Mouse (Mus musculus) Muller cell, postnatal 12 days (primary cell): ENCODE measurements at regions not wholly inside any gene's neighbourhood (a gene's known extent, or its start where the extent isn't known, plus 50 kb on each side); places are given as distances from the start of the nearest gene placed in this dataset.

ENCODE experiments used
- DNase-seq: peaks from one replicate; pipeline ENCODE4 v3.0.0-alpha.2; 2015; ENCODE audit errors: inconsistent ontology term

DNA sequence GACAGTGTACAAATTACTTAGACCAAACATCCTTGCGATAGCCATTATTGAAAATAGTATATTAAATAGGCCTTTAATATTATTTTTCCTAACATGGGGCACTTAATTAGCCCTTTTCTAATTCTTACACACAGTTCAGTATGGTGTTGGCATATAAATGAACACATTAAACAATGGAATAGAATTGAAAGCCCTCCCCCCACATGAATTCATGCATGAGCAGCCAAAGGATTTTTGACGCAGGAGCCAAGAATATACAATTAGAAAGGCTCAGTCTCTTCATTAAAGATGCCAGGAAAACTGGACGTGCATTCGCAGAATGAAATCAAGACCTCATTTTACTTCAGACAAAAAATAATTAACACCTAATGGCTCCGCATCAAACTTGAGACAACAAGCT, 172.9 kb upstream of the Phactr1 start:
- peak; percentile 45 for DNase-seq

DNA sequence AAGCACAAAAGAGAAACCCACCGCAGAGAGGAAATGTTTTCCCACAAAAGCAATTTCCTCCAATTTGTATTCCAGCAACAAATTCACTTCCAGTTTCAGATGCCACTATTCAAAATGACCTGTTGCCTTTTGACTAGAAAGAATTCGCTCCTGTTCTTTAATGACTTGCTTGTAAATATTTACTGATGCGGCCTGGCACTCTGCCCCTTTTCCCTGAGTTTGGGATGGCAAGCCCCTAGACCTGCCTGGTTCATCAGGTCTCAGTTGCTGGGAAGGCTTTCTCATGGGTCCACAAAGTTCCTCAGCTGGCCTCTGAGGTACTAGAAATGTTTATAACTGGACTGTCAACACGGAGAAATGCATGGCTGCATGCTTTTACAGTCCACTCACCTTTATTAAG, 161.7 kb upstream of the Phactr1 start:
- DNase-seq = no peak

DNA sequence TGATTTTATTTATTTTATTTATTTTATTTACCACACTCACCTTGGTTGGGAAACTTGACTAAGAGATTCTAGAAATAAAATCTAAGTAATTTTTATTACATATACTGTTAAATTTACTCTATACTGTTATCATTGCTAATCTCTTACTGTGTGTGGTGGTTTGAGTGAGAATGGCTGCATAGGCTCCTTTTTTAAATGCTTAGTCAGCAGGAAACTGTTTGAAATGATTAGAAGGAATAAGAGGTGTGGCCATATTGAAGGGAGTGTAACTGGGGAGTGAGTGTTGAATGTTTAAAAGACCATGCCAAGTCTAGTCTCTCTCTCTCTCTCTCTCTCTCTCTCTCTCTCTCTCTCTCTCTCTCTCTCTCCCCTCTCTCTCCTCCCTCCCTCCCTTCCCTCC, 157.9 kb upstream of the Phactr1 start:
- no peak for DNase-seq

DNA sequence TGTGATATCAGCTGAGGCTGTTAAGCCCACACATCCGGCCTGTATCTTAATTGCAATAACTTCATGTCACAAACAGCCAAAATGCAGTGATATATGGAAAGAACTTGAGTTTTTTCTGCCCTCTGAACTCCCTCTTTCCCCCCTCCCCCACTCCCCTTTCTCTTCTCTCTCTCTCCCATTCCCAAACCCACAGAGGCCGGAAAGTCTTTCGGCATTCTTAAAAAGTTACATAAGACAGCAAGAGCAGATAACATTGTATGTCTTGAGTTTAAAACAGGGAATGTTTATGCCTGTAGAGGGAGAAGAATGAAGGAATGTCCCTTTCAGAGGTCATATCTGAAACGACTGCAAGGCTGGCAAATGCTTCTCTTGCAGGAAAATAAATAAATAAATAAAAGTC, 154.3 kb upstream of the Phactr1 start:
- no peak for DNase-seq

DNA sequence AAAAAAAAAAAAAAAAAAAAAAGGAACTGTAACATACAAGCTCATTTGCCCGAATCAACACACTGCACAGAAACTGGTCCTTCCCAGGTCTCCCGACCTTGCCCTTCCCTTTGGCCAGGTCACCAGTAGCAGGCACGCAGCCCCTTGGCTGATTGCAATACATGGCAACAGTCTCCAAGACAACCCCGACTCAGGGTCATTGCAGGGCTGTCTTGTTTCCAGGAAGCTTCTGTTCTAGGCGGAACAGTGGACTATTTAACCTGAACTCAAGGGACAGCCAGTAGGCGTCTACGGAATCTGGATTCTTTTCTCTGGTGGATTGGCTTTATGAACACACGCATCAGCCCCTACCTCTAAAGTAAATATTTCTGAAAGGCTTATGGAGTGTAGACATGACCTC, 153.5 kb upstream of the Phactr1 start:
- DNase-seq = peak; percentile 7

DNA sequence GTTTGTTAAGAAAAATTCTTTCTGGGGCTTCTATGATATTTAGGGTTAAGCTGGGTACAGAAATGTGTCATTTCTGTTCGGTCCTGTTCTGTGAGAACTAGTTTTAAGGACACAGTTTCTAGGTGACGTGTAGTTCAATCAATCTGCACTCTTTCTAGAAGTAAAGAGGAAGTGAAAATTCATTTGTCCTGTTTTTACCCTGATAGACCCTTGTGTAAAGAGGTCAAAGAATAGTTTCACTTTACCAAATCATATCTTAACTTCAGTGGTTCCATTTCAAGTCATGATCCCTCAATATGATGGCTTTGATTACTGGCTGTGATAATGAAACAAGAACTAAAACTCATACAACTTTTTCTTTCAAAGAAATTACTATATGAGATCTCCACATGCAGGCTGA, 152.3 kb upstream of the Phactr1 start:
- no peak for DNase-seq

DNA sequence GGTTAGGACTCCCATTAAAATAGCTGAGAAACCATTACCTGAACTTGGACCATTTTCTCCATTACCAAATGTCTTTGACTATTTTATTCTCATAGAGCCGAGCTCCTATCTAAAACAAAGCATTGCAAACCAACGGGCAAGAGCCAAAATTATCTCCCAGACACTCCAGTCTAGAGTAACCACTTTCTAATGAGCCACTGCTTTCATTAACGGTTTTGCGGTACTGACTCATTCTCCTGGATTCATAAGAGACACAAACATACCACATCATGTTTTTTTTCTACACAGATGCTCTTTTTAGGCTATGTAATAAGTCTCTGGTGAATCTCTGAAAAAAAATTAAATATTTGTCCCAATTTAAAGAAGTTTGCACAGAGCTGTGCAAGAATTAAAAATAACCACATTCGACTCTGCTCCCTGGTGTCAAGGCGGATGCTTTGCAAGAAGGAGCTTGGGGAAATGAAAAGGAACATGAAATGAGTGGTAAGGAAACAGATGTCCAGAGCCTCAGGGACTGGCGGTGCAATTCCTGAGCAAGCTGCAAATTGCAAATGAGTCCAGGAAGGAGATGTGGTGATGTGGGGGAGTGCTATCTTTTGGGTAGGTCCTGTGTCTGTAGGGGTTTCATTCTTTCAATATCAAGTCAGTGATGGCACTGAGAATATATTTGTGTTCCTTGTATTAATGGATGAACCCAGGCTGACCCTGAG, 143.8 kb upstream of the Phactr1 start:
- DNase-seq = peak; percentile 88

DNA sequence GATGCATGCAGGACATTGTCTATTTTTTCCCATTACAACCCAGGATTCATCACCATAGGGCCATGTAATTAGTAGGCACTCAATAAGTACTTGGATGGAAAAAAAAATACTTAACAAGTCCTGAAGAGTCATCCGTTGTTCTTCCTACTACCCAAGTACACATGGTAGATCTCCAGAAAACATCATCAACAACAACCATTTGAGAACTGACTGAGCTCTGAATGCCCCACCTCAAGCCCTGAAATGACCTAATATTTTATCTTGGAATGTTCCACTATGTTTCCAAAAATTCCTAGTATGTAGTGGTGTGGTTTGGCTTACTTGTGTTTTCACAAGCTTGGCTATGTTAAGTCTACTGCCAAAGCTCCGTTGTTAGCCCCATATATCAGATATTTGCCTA, 142.4 kb upstream of the Phactr1 start:
- DNase-seq = peak; percentile 67

DNA sequence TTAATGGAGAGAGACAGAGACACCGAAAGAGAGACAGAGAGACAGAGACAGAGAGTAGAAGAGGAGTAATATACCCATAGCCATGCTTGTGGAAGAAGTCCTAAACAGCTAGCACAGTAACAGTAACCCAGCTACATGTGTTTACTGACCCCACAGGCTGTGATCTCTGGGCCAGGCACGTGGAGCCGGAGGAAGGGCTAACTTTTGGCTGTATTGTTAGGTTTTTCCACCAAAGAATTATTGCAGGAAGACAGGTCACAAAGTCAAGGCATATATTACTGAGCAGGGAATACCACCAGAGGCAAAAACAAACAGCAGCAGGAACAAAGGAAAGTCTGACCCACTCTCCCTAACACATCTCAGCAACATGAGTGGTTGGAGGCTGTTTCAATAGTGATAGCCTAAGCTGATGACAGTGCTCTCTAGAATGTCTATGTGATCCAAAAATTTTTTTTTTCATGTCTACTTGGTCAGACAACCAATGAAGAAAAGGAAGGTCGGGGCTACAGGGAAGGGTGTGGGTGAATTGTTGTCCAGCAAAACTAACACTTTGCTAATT, 135.8 kb upstream of the Phactr1 start:
- DNase-seq = peak; percentile 62

DNA sequence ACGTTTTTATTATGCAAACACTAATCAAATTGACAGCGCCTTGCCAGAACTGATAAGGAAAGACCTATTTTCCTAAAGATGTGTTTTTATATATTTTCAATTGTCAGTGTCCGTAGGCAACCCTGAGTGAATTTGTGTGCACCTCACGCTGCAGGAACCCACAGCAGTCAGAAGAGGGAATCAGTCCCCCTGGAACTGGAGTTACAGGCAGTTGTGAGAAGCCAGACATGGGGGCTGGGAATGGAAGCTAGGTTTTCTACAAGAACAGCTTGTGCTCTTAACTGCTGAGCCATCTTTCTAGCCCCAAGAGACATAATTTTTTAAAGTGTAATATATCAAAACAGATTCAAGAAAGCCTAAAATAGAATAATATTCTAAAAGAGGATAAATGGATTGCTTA, 134.0 kb upstream of the Phactr1 start:
- DNase-seq = no peak

DNA sequence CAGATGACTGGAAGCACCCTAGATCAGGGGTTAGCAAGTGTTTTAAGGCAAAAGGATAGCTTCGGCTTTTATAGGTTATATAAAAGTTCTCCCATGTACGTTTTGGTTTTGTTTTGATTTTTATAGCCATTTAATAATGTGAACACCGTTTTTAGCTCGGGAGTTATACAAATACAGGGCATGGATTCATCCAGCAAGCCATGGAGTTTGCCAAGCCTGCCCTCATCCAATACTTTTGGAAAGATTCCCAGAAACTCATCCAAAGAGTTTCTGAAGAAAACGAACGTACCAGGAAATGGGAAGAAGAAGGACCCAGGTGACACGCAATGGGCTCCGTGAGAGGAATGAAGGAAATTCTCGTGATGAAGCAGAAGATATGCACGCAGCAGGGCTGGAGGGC, 133.6 kb upstream of the Phactr1 start:
- DNase-seq = peak; percentile 16

DNA sequence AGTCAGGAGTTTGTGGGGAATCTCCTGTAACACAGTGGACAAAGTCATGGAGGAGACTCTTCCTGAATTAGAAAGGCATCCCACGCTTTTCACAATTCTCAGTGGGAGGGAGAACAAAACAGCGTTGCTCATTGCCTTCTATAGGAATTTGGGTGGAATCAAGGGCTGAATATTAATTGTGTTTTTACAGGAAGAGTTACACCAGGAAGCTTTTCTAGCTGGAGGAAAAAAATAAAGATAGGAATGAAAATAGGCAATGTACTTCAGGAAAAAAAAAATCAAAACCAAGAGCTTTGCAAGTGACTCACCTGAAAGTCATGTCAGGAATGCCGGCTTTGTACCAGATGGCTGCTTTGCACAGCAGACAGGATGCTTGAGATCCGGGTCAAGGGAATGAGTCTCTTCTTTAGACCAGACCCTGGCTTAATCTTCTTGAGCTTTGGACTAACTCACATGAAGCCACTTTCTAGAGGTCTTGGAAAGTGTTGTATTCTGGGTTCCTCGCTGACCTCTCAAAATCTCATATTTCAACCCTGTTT, 131.3 kb upstream of the Phactr1 start:
- DNase-seq = peak; percentile 90

DNA sequence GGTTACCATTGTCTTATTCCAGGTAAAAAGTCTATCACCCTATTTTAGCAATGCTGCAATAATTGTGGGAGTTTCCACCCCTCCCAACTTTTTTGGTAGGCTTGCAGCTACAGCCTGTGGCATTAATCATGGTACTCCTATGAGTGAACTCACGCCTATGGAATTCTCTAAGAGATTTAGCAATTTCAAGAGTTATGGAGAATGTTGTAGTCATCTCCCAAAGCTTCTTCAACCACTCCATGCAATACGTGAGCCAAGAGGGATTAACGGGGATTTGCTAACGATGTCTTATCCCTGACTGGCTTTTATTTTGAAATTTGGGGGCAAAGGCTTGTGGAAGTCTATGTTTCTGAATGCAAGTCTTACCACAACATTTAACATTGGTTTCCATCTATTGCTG, 125.5 kb upstream of the Phactr1 start:
- no peak for DNase-seq

DNA sequence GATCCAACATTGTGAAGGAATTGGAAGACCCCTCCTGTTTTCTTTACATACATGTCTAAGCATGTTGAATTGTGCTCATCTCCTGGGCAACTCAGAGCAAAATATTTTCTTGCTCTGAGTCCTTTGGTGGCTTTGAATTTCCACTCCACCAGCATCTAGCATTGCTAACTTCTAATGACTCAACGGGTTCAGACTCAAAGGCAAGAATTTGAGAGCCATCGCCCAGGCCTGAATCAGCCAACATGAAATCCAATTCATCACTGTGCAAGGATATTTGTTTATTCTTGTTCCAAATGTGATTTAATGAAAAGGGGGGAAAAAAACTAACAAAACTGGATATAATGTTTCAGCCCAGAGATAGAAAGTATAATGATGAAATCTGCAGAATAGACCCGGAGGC, 121.9 kb upstream of the Phactr1 start:
- peak; percentile 61 for DNase-seq

DNA sequence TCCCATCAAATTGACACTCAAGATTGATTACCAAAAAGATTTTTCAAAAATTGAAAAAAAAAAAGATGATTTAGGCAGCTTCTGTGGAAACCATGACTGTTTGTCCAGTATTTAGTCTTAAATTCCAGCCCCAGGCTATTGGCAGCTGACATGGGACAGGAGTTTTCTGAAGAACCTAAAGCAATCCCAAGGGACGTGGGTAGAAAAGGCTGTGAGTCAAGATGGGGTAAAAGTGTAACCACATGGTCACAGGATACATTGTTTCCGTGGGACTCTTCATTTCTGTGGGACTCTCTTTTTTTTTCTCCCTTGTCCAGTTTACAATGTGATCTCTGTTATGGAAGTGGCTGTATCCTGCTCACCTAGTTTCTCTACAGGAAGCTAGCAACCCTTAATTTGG, 119.0 kb upstream of the Phactr1 start:
- DNase-seq = peak; percentile 48

DNA sequence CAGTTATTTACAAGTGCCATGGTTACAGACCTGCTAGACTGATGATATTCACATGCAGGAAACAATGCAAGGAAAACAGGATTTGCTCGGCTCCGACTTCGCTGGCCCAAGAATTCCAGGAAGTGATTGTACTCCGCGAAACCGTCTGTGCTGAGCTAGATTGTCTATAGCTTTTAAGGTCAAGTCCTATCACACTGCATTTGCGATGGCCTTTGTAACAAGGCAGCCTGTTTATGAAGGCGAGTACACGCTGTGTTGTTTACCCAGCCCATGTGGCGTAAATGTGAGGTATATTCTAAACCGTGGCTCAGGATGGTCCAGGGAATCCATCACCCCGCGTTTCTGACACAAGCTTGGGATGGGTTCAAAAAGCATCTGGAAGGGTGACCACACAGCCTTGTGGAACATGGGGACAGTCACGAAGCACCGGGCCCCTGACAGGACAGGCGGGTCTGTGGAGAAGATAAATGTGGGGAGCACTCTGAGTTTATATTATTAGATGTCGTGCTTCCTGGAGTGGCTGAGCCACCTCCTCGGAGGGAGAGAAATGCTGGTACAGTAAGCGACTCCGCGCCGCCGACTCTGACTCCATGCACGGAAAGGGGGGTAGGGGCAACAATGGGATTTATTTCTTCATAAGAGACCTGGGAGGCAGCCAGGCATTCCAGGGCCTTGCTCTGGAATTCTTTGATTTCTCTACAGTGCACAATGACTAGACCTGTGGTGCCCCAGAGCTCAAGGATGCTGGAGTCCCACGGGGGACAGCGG, 114.9 kb upstream of the Phactr1 start:
- no peak for DNase-seq

DNA sequence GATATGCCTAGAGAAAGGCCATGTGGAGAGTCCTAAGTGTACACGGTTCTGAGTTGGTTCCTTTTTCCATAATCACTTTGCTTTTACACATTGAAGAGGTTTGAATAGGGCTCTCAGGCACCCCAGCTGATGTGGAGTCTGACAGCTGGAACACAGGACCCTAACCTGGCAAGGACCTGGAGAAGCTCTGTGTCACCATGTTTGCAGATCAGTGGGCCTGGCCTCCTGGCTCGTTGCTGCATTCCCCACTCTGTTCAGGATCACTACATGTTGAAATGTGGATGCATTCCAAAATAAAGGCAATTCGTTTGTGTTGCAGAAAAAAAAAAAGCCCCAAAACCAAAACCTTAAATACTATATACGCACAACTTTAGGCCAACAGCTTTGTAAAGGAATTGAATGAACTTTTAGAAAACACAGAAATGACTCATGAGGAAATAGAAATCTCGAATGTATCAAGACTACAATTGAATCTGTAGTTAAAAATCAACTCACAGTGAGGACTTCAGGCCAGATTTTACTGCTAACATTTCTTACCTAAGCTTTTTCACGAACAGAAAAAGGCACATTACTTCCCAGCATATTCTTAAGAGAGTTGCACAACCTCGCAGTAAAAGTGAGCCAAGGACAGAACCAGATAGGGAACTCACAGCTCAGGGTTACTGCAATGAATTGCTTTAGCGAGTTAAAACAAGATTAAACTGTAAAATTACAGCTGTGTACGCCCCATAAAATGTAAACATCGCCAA, 109.6 kb upstream of the Phactr1 start:
- DNase-seq = no peak

DNA sequence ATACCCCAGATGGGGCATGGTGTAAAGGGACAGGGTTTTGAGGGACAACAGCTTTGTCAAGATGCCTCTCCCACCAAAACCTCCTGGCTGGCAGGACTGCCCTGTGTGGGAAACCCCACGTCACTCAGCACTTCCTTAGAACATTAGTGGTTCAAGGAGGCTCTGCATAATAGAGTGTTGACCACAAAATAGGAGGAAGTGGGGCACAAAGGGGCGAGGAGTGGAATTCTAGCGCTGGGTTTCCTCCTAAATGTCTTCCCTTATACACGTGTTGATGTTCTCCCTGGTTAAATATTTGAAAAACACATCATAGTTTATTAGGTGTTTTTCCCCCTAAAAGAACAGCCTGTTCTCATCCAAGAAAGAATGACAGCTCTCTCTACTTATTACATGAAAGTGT, 106.2 kb upstream of the Phactr1 start:
- DNase-seq = no peak

DNA sequence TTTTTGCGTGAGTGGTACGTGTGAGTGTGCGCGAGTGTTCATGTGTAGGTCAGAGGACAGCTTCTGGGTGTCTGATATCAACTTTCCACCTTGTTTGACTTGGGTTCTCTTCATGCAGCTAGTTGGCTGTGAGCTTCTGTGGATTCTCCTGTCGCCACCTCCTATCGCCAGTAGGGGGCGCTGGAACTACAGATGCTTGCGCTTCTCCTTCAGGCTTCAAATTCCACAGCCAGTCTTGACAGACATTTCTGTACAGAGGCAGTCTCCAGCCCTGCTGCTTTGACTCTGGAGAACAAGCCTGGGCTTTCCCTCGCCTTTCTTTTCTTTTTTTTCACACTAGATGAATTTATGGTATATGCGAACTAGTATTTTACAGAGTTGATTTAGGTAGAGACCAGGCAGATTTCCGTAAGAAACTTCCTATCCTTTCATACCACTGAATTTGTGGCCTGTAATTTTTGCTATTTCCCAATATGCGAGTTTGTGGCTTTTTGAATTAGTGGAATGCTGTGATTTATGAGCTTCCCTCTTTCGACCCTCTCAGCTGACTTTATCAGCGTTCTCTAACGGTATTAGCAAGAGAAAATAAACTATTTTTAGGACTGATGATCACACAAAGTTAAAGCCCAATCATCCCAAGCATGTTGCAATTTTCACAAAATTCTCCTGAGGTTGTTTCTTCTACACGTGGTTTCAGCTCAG, 104.5 kb upstream of the Phactr1 start:
- peak; percentile 50 for DNase-seq

DNA sequence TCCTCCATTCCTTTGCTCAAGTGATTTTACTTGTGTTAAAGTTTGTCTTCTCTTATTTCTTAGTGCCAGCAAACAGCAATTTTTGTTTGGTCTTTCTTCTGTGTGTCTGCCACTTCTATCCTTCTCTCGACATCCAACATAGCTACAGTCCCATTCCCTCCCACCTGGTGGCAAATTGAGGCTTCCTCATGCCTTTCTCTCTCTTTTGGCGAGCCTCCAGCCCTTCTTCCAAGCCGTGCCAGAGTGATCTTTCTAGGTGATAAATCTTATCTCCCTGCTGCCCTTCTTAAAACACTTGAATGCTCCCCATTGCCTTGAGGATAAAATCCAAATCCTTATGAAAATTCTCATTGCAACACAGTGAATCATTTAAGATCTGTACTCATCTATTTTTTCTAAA, 101.0 kb upstream of the Phactr1 start:
- no peak for DNase-seq

DNA sequence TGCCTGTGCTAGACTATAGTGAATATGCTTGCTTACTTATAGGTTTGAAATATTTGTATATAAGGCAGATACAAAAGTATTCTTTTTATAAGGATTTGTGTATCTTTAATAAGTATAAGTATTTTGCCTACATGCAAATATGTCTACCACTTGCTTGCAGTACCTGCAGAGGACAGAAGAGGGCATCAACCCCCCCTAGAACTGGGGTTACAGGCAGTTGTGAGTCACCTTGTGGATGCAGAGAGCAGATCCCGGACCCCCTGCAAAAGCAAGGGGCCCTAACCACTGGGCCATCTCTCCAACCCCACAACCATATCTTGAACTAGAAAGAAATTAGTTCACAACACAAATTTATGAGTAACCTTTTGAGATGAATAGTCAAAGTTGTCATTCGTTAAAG, 91.3 kb upstream of the Phactr1 start:
- DNase-seq = no peak

DNA sequence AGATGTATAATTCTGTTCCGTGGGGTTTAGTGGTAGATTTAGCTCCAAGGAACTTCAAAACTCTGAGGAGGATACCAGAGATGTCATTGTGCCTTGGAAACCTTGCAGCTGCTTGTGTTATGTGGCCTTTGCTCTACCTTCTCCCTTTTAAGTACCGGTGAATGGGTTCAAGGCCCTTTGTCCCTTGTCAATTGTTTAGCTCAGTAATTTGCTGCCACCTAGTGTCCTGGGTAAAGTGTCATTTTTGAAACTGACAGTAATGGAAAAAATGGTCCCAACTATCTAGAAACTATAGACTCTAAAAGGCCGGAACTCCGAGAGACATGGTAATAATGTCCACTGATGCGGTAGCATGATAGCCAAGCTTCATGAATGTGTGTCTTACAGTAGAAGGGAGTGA, 90.8 kb upstream of the Phactr1 start:
- peak; percentile 14 for DNase-seq
